Mouse (Mus musculus): ENCODE results near the gene Bend5. TPM values are rescaled to one million over a fixed set of nuclear protein-coding genes. Genes with fewer than 3 reads are reported as not detected.

Gene Bend5
- total RNA-seq, 2 experiments from 2014 or later, result 10.0 to 13.1 TPM

DNA sequence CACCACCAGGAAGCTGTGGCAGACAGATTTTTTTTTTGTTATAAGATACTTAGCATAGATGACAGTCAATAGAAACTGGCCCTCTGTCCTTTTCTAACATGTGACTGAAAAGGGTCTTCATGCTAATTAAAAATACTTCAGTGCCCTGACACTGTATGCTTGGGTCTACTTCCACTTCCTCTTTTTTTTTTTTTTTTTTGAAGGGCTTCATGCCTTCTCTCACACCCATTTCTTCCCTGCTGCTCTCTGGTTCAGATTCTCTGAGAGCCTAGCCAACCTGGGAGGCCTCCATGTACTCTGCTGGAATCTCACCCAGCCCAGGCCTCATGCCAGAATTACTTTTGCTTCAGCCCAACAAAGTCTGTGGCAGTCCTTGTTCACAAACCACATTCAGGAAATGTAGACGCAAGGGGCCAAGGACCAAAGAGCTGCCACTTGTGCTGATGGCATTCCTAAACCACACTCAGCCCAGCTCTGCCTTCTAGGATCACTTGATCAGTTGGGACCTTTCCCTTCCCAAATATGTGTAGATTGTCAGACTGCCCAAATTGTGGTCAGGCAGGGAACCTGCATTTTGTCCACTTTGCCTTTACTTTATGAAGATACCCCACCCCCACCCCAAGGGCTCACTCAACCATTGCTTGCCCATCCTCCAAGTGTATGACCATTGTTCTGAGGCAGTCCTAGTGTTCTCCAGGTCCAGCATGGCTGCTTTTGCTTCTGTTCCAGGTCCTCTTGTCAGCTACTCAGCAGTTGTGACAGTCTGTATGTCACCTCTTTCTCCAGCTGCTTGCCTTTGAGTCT lies 27.8 kb downstream of the Bend5 start:
- peak; percentile 65 for DNase-seq

DNA sequence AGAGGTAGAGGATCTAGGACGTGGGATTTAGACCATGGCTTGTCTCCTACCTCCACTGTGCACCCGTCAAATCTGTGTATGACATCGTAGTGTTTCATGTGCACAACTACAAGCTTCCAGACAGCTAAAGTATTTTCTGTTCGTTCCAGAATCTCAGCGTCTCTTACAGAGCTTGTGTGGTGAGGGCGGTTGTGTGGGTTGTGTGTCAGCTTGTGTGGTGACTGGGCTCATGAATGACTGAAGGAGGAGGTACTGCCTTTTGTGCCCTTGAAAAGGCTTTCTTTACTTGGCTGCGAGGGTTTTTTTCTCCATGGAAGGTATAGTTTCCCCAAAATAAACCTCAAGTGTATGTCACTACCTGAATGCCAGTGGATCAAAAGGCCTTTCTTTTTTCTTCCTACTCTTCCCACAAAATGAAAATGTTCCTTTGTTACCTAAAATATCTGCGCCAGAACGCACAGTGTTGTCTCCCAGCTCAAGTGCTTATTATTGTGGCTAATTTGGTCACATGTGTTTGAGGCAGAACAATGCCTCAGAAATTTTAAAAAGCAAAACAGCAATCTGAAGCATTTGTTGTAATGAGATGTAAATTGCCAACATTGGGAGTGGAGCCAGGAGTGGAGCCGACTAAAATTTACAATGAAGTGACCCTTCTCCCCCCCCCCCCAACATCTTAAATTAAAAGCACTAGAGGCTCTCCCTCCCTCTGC lies 29.3 kb downstream of the Bend5 start:
- no peak for DNase-seq

DNA sequence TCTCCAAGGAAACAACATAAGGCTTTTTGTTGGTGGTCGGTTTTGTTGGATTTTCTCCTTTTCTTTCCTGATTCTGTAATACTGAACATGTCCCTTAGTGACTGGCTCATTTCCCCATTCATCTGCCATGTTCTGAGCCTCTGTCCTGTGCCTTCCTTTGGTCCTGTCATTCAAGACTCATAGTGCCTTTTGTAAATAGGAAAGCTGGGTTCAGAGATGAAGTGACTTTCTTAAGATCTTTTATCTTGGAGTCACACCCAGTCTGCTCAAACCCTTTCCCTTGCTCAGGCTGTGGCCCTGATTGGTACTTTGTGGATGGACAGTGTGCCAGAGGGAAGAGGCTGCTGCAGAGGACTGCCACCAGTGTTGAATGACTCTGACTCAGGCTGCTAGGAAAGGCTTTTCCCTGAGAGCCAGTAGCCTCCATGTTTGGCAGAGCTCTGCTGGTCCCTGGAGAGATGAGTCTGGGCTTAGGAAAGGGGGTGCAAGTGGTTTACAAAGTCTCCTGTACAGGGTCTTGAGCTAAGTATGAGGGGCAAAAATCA lies 29.9 kb downstream of the Bend5 start:
- DNase-seq, result no peak

DNA sequence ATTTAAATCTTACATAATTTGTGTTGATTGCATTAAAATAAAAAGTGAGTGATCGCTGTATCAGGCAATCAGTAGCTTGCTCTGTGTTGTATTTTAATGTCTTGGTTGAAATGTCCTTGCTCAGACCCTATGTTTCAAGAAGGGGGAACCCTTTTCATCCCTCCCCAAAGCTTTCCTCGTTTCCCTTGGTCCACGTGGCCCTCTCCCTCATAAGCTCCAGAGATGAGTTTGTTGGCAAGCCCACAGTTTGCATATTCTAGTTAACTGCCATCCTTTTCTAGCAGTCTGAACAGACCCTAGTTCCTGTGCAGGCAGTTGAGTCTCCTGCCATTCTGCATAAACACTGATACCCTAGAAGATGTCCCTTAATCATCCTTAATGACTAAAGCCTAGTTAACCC lies 33.1 kb downstream of the Bend5 start:
- no peak for DNase-seq

- DNase-seq, result no peak
Measured at GRCm38 (mm10) chr4:111448586-111448985, 33.8 kb downstream of the Bend5 start.

DNA sequence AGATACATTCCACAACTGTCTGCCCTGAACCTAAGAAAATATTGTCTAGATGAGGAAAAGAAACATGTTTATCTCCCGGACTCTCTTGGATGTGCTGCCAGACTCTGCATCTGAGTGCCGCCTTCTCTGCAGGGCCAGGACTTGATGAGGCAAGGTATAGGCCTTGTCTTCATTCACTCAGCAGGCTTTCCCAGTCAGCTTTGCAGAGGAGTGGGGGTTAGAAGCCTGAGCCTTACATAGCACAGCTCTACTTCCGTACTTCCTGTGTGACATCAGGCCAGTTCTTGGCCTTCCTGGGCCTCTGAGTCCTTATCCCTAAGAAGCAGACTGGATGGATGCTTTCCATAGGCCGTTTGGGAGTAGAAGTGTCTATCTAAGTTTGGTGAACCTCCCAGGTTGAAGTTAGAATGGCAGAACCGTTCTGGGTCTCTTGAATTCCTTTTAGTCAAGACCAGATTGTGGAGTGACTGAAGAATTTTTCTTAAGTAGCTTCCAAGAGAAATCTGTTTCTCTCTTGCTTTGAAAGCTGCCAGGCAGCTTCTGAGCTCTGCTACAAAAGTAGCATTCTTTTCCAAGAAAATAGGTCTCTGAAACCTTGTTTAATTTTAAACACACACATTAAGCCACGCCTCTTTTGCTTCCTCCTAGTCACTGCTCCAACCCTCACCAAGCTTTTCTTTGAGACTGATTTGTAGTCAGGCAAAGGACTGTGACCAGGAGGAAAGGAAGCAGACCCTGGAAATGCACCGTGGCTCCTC lies 34.8 kb downstream of the Bend5 start:
- DNase-seq, result no peak

DNA sequence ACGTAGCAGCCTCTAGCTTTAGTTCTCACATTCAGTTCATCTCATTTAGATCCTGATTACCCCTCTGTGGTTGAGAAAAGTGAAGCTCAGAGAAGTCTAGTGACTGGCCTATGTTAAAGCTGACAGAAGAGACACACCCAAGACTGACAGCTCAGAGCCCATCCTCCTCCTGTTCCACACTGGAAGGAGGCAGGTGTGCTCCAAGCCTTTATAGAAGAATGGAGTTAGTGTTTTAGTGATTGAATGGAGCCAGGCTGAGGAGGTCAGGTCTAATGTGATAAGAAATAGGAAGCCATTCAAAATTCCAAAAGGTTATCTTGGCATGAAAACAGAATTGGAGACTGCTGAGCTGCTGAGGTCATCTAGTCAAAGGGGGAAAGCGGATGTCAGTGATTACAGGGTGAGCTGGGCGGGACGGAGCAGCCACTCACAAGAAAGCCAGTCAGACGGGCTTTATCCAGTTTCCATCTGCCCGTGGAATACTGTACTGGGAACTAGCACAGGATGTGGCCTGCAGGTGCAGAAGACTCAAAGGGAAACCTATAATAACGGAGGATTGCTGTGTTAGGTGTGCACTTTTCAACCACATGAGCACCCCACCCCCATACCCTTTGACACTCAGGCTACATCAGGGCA lies 36.6 kb downstream of the Bend5 start:
- DNase-seq, result peak; percentile 26

- no peak for DNase-seq
Measured at GRCm38 (mm10) chr4:111452192-111452591, 37.4 kb downstream of the Bend5 start.

DNA sequence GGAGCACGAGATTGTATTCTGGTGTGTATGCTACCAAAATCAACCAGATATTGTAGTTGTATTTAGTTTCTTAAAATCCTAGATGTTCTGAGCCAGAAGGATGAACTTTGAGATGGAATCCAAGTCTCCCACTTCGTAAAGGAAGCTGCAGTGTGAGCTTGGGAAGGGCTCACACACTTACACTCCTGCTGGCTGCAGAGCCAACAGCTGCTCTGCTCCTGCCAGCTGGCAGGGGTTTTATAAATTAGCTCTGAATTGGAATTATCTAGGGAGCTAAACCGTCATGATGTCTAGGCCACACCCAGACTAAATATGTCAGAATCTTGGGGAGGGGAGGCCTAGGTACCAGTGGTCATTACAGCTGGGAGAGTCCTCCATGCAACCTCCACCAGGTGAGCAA lies 38.5 kb downstream of the Bend5 start:
- DNase-seq, result peak; percentile 22

GRCm38 (mm10) chr4:111455621-111456020 lies 40.8 kb downstream of the Bend5 start:
- no peak for DNase-seq

DNA sequence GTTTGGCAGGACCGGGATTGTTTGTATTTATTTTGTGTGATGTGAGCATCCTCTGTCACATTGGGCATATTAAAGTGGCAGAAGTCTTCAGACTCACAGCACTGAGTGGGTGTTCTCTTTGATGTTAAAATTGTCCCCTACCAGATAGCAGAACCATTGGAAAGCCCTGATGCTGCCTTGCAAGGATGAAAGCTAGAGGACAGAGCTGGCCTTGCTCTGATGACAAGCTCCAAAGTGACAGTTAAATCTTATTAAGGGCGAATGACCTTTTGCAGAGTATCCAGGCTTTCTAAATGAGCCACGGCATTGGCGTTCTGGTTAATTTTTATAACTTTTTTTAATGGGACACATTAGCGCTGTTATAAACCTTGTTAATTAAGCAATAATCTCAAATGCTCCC lies 42.8 kb downstream of the Bend5 start:
- no peak for DNase-seq

DNA sequence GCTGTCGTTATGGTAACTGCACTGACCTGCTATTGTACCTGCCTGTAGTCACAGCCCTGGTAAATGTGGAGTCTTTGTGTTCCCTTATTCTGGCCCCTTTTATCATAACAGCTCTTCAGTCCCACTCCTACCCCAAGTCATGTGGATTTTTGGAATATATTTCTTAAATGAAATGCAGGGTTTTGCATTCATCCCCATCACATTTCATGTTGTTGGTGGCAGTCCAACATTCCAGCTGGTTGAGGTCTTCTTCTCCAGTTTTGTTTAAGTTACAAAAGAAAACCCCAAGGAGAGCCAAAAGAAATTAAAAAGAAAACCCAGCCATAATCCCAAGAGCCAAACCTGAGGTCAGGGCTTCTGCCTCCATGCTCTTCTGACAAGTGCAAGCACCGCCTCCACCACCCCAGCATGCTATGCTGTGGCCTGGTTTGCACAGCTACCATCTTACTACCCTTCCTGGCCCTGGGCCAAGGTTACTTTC lies 52.5 kb downstream of the Bend5 start:
- DNase-seq, result peak; percentile 35

DNA sequence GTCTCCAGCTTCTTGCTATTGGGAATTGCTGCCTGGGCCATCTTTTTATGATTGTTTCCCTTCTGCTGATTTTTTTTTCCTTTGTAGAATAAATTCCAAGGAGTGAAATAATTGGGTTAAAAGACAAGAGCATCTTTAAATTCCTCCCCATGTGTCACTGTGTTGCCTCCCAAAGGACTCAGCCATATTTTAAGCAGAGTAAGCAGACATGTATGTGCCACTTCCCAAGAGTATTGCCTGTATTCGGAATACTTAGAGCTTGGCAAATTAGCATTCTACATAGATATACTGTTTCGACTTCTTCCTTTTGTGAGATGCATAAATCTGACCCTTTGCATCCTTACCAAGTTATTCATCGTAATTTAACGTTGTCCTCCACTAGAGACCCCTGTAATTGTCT lies 53.0 kb downstream of the Bend5 start:
- no peak for DNase-seq

DNA sequence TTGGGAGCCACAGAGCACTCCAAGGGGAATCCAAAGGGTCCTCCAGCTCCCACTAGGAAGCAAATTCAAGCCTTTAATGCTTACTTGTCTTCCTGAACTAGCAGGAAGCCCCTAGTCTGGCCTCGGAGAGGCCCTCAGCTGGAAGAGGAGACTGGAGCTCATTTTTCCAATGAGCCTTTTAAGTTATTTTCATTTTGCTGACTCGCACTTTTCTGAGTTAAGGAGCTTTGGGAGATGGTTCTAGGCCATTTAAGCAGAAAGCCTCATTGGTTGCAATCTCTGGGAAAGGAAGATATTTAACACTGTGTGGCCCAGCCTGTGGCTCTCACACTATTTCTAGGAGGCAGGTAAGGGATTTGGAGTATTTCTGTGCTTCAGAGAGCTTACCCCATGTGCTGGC lies 55.0 kb downstream of the Bend5 start:
- no peak for DNase-seq

GRCm38 (mm10) chr4:111471726-111472125 lies 56.9 kb downstream of the Bend5 start:
- no peak for DNase-seq

DNA sequence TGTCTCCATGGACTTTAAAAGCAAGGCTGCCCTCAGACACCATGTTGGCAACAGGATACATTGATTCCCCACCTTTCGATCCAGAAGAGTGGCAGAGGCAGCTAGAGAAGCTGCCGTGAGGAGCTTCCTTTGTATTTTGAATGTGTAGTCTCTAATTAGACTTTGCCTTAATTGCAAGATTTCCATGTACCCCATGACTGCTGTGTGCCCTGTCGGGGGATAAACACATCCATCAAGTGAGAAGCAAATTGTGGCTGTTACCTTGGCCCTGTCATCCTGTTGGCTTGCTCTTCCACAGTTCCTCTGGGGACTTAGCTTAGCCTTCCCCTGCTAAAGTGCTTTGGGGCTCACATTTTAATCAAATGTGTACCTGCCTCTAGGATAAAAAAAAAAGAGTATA lies 57.7 kb downstream of the Bend5 start:
- DNase-seq, result no peak

DNA sequence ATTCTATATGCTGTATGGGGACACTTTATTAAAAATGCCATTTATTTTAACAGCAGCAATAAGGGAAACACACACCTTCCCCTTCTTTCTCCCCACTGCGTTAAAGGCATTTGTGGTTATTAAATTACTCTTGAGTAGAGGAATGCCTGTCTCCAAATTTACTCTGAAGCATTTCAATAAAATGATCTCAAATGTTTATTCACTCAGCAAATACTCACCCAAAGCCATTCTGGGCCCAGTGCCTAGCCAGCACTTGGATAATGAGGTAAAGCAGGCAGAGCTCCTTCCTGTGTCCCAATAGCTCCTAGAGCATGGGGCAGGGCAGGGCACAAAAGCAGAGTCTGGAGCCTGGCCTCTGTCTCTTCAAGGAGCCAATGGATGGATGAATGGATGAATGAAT lies 58.2 kb downstream of the Bend5 start:
- no peak for DNase-seq

DNA sequence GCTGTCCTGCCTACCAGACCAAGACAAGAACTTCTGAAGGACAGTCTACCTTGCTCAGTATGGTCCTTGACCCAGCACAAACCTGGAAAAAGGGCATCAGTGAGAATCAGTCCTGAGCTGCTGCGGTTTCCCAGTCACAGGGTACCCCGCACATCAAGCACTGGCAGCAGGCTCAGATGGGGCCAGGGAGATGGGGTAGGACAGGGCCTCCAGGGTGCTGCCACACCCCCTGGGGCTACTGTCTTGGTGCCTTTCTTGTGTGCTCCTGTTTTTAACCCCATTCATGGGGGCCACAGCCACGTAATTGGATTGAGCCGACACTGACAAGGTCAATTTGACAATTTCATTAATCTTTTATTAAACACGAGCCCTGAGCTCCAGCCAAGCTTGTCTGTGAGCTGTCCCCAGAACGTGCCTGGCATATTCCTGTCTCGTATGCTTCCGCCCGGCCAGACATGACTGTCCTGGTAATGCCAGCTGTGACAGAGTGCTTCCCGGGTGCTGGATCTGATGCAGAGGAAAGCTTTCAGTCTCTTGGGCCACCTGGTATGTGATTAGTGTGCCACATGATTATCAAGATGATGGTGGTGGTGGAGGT lies 60.7 kb downstream of the Bend5 start:
- no peak for DNase-seq

- DNase-seq, result no peak
Measured at GRCm38 (mm10) chr4:111477507-111477906, 62.7 kb downstream of the Bend5 start.

GRCm38 (mm10) chr4:111483499-111483898 lies 68.7 kb downstream of the Bend5 start:
- no peak for DNase-seq

- peak; percentile 66 for DNase-seq
Measured at GRCm38 (mm10) chr4:111485189-111485588, 70.4 kb downstream of the Bend5 start.

GRCm38 (mm10) chr4:111486187-111486586 lies 71.4 kb downstream of the Bend5 start:
- DNase-seq, result no peak
